In genomic region chr2:166084111-166084510, GRCm38 (mm10) we compare ENCODE assay signal across 26 mouse cellular contexts.
DNase-seq lines count a peak whose midpoint lies in the region; ATAC-seq lines count a peak whose summit lies in the region.
"Had no signal": no experiment of that assay in that cellular context is flagged by ENCODE, and none has a peak within 500 bp of the region (broad histone marks: within the 10 kb centered on the region; RNA-seq: fewer than 3 reads in every experiment).

No protein-coding gene starts in this region.

- peaks cover 87% of the 10 kb centered on the region for H3K36me3 ChIP-seq in embryonic facial prominence, embryonic 13.5 days
- H3K36me3 ChIP-seq in embryonic facial prominence, embryonic 10.5 days (replicated peaks): peaks cover 98% of the 10 kb centered on the region
- peaks cover 14% of the 10 kb centered on the region for H3K36me3 ChIP-seq in neural tube, embryonic 11.5 days (ENCODE audit: control insufficient read depth, insufficient read depth, low read length)

- no peak overlapping the region; the same call in 1 of the 2 replicates for H3K27ac ChIP-seq in embryonic facial prominence, embryonic 13.5 days
- H3K27ac ChIP-seq in embryonic facial prominence, embryonic 10.5 days (replicated peaks): no peak overlapping the region
- 0 out of 2 replicates have a peak overlapping the region, but pooled peaks have one; percentile 10 for H3K27ac ChIP-seq in neural tube, embryonic 11.5 days (ENCODE audit: low read depth, low read length)
- H3K27ac ChIP-seq: embryonic facial prominence, embryonic 15.5 days; gastrocnemius, adult 2 months; hindbrain, embryonic 10.5 days had no signal

- H3K9ac ChIP-seq in embryonic facial prominence, embryonic 13.5 days: 0 out of 2 replicates have a peak overlapping the region, but pooled peaks have one; percentile 32
- H3K9ac ChIP-seq in neural tube, embryonic 11.5 days (ENCODE audit: low read length): no peak overlapping the region
- H3K9ac ChIP-seq: embryonic facial prominence, embryonic 15.5 days; forebrain, postnatal 0 days; heart, embryonic 12.5 days had no signal

- DNase-seq in embryonic facial prominence, embryonic 10.5 days (ENCODE audit: low spot score): no peak
- peak; percentile 32 for DNase-seq in layer of hippocampus, adult 9-11 months
- no peak for DNase-seq in layer of hippocampus, postnatal 14 days (ENCODE audit: low spot score in 2 of 2)
- no peak for DNase-seq in neural tube, embryonic 11.5 days (ENCODE audit: low spot score)
- no peak for DNase-seq in neural tube, embryonic 10.5 days (ENCODE audit: extremely low spot score, low spot score)
- no peak for DNase-seq in thymus, postnatal 4 days
- DNase-seq: adrenal gland, adult 8-10 months; adrenal gland, postnatal 25 days; B cell, adult 2 months; cerebellum, adult 11-12 months; cerebellum, adult 8-10 months; cerebellum, postnatal 10 days; cerebellum, postnatal 36 days; embryo, embryonic 11 days; forebrain, postnatal 0 days; gastrocnemius, adult 2 months; gastrocnemius, postnatal 14 days; heart, adult 18-20 months; heart, postnatal 36 days had no signal

- H3K4me1 ChIP-seq in embryonic facial prominence, embryonic 13.5 days: peaks cover 16% of the 10 kb centered on the region
- H3K4me1 ChIP-seq in embryonic facial prominence, embryonic 10.5 days: peaks cover 35% of the 10 kb centered on the region
- no peaks in the 10 kb centered on the region; the same call in 1 of the 2 replicates for H3K4me1 ChIP-seq in neural tube, embryonic 11.5 days (ENCODE audit: control insufficient read depth, insufficient read depth, low read length)

- H3K4me3 ChIP-seq in embryonic facial prominence, embryonic 13.5 days: no peak overlapping the region
- no peak overlapping the region for H3K4me3 ChIP-seq in embryonic facial prominence, embryonic 10.5 days
- H3K4me3 ChIP-seq in neural tube, embryonic 11.5 days (ENCODE audit: low read depth, low read length): no peak overlapping the region
- H3K4me3 ChIP-seq: embryonic facial prominence, embryonic 15.5 days; gastrocnemius, adult 2 months; heart, embryonic 12.5 days; hindbrain, embryonic 10.5 days; hindbrain, embryonic 13.5 days had no signal

- no peak overlapping the region for H3K4me2 ChIP-seq in embryonic facial prominence, embryonic 13.5 days
- H3K4me2 ChIP-seq in neural tube, embryonic 11.5 days (ENCODE audit: low read depth): no peak overlapping the region
- H3K4me2 ChIP-seq: embryonic facial prominence, embryonic 15.5 days; heart, embryonic 12.5 days; hindbrain, embryonic 13.5 days had no signal

- WGBS in embryonic facial prominence, embryonic 13.5 days: 75% methylated on average over 7 of the region's 7 CpGs
- 87% methylated on average over 7 of the region's 7 CpGs for WGBS in embryonic facial prominence, embryonic 10.5 days
- WGBS in neural tube, embryonic 11.5 days: 90% methylated on average over 7 of the region's 7 CpGs

- ATAC-seq in embryonic facial prominence, embryonic 13.5 days (ENCODE audit: insufficient number of reproducible peaks, insufficient read depth, low FRiP score, low TSS enrichment, low read depth): no peak
- no peak for ATAC-seq in neural tube, embryonic 11.5 days (ENCODE audit: insufficient read depth, low FRiP score, low TSS enrichment)
- ATAC-seq: activated CD4-positive, CD25-positive, alpha-beta regulatory T cell, adult 4 months; forebrain, postnatal 0 days; hindbrain, embryonic 16.5 days had no signal

- no peaks in the 10 kb centered on the region for H3K9me3 ChIP-seq in embryonic facial prominence, embryonic 13.5 days
- H3K9me3 ChIP-seq in embryonic facial prominence, embryonic 10.5 days: no peaks in the 10 kb centered on the region
- no peaks in the 10 kb centered on the region for H3K9me3 ChIP-seq in neural tube, embryonic 11.5 days (ENCODE audit: control insufficient read depth, low read length)
- H3K9me3 ChIP-seq: embryonic facial prominence, embryonic 15.5 days; heart, embryonic 12.5 days; hindbrain, embryonic 10.5 days; hindbrain, embryonic 13.5 days had no signal

- H3K27me3 ChIP-seq in embryonic facial prominence, embryonic 13.5 days: no peaks in the 10 kb centered on the region
- H3K27me3 ChIP-seq in embryonic facial prominence, embryonic 10.5 days (replicated peaks; ENCODE audit: low read depth, poor library complexity, severe bottlenecking): no peaks in the 10 kb centered on the region
- H3K27me3 ChIP-seq in neural tube, embryonic 11.5 days (ENCODE audit: control insufficient read depth, insufficient read depth, low read length): no peaks in the 10 kb centered on the region
- H3K27me3 ChIP-seq: embryonic facial prominence, embryonic 15.5 days; heart, embryonic 12.5 days; hindbrain, embryonic 13.5 days had no signal
